Mouse (Mus musculus): ENCODE measurements around the gene Ddx6.
A peak's percentile ranks its signal among the peaks of the same experiment; 100 is the strongest.

Gene Ddx6

DNA sequence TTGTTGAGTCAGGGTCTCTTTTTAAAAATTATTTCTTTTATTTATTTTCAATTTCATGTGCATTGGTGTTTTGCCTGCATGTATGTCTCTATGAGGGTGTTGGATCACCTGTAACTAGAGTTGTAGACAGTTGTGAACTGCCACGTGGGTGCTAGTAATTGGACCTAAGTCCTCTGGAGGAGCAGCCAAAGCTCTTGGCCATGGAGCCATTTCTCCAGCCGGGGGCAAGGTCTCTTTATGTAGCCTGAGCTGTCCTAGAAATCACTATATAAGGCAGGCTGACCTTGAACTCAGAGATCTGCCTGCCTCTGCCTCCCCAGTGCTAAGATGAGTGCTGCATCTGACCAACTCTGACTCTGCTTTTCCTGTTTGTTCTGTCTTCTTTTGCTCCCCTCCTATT, 39.5 kb downstream of the Ddx6 start:
- DNase-seq, result no peak

GRCm38 (mm10) chr9:44645481-44645880, 40.8 kb downstream of the Ddx6 start:
- peak; percentile 64 to 80 for DNase-seq

- DNase-seq, result no peak
These were observed 41.2 kb downstream of the Ddx6 start for GRCm38 (mm10) chr9:44645924-44646323.

- no peak for DNase-seq
These were observed 41.7 kb downstream of the Ddx6 start for GRCm38 (mm10) chr9:44646366-44646765.

DNA sequence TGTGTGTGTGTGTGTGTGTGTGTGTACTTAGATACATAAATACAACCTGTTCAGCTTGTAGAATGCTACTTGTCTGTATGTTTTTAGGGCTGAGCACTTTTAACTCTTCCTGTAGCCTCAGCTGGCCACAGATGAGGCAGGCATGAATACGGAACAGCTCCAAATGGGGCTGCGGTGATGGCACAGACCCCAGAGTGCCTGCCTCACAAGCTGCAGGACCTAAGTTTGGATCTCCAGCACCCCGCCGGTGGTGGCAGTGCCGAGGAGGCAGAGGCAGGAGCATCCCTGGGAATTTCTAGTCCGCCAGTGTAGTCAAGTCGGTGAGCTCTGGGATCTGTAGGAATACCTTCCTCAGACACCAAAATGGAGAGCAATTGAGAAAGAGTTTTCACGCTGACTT, 42.3 kb downstream of the Ddx6 start:
- DNase-seq, result no peak

GRCm38 (mm10) chr9:44647656-44648055, 43.0 kb downstream of the Ddx6 start:
- DNase-seq, result no peak

GRCm38 (mm10) chr9:44648881-44649281, 44.2 kb downstream of the Ddx6 start:
- no peak for DNase-seq

GRCm38 (mm10) chr9:44652027-44652426, 47.3 kb downstream of the Ddx6 start:
- peak; percentile 83 to 87 for DNase-seq

GRCm38 (mm10) chr9:44653896-44654295, 49.2 kb downstream of the Ddx6 start:
- DNase-seq, result no peak

- peak; percentile 77 to 80 for DNase-seq
These were observed 50.7 kb downstream of the Ddx6 start for GRCm38 (mm10) chr9:44655098-44656066.

GRCm38 (mm10) chr9:44663706-44664105, 59.0 kb downstream of the Ddx6 start:
- no peak for DNase-seq

DNA sequence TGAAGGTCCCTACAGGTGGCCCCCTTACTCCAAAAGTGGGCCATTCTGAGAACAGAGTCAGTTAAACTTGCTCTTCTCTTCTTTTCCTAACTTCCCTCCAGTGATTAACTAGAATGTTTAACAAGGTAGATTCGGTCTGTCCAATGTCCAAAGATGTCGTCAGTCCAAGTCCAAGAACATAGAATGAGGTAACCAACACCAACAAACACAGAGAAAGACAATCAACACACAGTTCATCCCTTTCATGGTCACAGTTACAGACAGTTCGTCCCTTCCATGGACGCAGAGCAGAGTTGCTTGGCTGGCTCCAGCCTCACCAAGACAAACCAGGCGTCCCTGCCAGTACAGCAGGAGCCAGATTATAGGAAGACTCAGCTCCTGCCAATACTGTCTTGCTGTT, 66.7 kb downstream of the Ddx6 start:
- no peak for DNase-seq

DNA sequence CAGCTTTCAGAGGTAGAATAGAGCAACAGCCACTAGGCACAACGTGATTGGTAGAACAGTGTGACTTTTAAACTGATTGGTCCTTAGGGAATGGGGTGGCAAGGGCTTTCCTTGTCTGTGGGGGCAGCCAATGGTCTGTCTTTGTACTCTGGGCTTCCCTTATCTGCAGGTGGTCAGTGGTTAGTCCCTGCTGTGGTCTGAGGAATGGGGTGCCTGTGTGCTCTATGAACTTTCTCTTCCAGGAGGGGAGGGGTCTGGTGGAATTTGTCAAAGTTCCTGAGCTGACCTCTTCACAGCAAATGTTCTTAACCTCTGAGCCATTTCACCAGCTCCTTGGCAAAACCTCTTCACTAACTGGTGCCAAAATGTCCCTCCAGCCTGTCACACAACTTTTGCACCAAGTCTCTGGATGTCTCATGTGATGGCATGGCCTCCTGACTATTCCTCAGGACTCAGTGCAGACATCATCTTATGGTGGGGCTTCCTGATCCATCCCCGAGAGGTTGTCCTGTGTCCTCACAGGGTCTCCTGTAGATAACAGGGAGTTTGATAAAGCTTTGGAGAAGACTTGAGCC, 67.7 kb downstream of the Ddx6 start:
- no peak for DNase-seq

- DNase-seq, result no peak
These were observed 68.3 kb downstream of the Ddx6 start, which contains the start of gene Treh for GRCm38 (mm10) chr9:44673005-44673404. Treh (plus strand) TSS chr9:44673233.

GRCm38 (mm10) chr9:44678288-44678871, 73.7 kb downstream of the Ddx6 start:
- no peak for DNase-seq

GRCm38 (mm10) chr9:44679565-44679964, 74.9 kb downstream of the Ddx6 start:
- no peak for DNase-seq

DNA sequence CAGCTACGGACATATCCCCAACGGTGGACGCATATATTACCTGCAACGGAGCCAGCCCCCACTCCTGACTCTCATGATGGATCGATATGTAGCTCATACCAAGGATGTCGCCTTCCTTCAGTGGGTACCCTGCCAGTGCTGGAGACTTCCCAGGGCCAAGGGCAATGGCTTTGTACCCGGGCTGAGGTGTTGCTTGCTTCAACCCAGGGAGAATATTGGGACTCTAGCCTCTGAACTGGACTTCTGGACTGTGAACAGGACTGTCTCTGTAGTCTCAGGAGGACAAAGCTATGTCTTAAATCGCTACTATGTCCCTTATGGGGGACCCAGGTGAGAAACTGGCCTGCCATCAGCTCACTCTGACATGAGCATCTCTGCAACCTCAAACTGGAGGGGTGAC, 78.4 kb downstream of the Ddx6 start:
- DNase-seq, result no peak

DNA sequence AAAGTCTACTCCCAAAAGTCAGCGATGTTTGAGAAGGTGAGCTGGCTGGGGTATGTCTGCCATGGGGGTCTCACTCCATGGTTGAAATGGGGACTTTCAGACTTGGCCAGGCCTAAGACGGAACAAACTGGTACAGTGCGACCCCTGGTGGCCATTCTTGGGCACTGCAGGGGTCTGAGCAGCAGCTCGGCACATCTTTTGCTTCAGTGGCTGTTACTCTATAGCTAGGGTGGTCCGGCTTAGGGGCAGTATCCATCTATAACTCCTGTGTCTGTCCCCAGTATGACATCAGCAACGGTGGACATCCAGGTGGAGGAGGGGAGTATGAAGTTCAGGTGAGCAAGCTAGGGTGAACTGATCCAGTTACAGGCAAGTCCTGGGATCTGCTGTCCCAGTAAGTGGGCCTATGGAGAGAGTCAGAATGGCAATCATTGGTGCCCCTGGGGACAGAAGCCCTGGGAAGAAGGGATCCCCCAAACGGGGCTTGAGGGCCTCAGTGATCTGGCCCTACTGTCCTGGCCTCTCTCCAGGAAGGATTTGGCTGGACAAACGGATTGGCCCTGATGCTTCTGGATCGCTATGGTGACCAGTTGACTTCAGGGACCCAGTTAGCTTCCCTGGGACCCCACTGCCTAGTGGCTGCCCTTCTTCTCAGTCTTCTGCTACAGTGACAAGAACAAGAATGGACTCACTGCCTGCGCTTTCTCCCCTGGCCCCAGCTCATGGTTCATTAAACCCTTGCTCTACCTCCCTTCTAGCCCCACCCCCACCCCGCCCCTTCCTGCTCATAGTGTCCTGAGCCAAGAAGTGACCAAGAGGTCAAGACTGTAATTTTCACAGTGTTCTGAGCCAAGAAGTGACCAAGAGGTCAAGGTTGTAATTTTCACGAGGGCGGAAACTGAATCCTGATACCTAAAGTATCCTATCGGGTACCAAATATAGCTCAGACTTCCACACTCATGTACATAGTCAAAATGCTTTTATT, 80.9 kb downstream of the Ddx6 start:
- DNase-seq, result peak; percentile 90 to 91

GRCm38 (mm10) chr9:44686638-44687037, 81.9 kb downstream of the Ddx6 start:
- DNase-seq, result peak; percentile 81 to 92

- DNase-seq, result peak in 1 of 2 experiments; percentile 40
These were observed 83.3 kb downstream of the Ddx6 start for GRCm38 (mm10) chr9:44688013-44688412.
